Mouse (Mus musculus) brain, adult 10 weeks (tissue): ENCODE results near the gene Olfr1306. TPM values are rescaled to one million over a fixed set of nuclear protein-coding genes. Genes with fewer than 3 reads are reported as not detected.

Source experiments
- polyA plus RNA-seq: library from polyadenylated mRNA; stranded (reverse); fragments of 350-450 nt; fragmentation: Illumina TruSeq; extraction: RNeasy Lipid Tissue Mini Kit (QIAGEN cat#74804); gene quantifications from one replicate; pipeline ENCODE4 v1.2.3, GENCODE M21; 2015; ENCODE audit warnings: low read depth, low replicate concordance

Gene Olfr1306
- not detected for polyA plus RNA-seq

DNA sequence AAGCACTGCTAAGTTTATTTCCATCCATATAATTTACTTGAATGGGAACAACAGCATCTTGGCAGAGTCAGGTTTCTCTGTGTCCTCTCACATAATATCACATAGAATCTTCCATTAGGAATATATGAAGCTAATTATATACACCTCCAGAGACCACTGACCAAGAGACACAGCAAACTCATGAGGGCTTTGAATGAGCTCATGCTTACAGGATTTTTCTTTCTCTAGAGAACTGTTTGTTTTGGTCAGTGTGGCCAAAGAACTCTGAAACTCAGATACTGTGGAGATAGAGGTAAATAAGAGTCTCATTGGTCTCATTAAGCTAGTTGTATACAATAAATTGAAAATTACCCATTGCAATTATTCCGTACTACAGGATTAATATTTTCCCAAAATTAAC lies at the start of gene Olfr1306:
Gene Olfr1306 (minus strand): TSS at position 101 of the 400 bp plus-strand sequence.

DNA sequence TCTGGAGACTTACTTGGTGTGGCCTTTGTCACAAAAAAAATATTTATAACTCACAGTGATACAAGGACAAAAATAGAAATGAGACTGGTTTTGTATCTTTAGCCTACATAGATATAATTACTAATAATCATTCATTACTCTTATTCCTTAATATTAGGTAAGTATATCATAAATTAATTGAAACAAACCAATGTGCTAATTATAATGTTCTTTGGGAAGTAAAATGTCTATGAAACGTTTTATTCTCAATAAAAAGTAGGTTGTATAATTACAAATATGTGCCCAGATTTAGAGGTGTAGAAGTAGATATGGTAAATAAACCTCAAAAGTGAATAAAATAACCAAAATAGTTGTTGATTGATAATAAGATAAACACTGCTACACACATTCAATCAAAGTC lies 48.8 kb upstream of the Olfr1306 start, which contains the start of gene Olfr1308:
Gene Olfr1308 (minus strand): TSS at position 101 of the 400 bp plus-strand sequence.

DNA sequence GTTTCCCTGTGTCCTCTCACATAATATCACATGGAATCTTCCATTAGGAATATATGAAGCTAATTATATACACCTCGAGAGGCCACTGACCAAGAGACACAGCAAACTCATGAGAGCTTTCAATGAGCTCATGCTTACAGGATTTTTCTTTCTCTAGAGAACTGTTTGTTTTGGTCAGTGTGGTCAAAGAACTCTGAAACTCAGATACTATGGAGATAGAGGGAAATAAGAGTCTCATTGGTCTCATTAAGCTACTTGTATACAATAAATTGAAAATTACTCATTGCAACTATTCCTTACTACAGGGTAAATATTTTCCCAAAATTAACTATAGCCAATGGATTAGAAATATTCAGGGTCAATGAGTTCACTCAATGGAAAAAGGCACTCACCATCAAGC lies 33.3 kb upstream of the Olfr1306 start, which contains the start of gene Olfr1307:
Gene Olfr1307 (minus strand): TSS at position 101 of the 400 bp plus-strand sequence.

DNA sequence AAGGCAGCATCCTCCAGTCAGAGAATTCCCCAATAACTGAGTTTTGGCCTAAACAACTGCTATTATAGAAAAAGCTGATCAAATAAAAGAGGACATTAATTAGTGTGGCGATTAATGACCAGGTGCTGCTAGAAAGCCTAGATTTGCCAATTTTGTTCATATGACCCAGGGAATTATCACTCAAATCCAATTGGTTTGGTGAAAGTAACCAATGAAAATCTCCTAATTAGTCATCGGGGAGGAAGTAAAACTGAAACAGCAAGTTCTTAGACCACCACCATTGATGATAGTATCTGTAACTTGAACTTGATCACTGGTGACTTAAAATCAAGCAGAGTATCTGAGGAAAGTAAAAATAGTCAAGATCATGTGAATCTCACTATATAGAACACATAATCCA lies 39.0 kb downstream of the Olfr1306 start, which contains the start of gene Olfr1305:
Gene Olfr1305 (minus strand): TSS at position 101 of the 400 bp plus-strand sequence.

Other genes starting within 250 kb of the Olfr1306 start
- not detected for gene Olfr1301, start 165.3 kb downstream of the Olfr1306 start, polyA plus RNA-seq
- not detected for gene Olfr1302, start 138.8 kb downstream of the Olfr1306 start, polyA plus RNA-seq
- gene Olfr1303, start 95.9 kb downstream of the Olfr1306 start, polyA plus RNA-seq, result not detected
- not detected for gene Olfr1305, start 39.1 kb downstream of the Olfr1306 start, polyA plus RNA-seq
- not detected for gene Olfr1307, start 33.2 kb upstream of the Olfr1306 start, polyA plus RNA-seq
- not detected for gene Olfr1308, start 48.7 kb upstream of the Olfr1306 start, polyA plus RNA-seq
- not detected for gene Olfr1309, start 74.0 kb upstream of the Olfr1306 start, polyA plus RNA-seq
- gene Olfr1310, start 96.4 kb upstream of the Olfr1306 start, polyA plus RNA-seq, result not detected
- gene Olfr1311, start 108.1 kb upstream of the Olfr1306 start, polyA plus RNA-seq, result not detected
- not detected for gene Olfr1312, start 134.0 kb upstream of the Olfr1306 start, polyA plus RNA-seq
- not detected for gene Olfr1313, start 161.6 kb upstream of the Olfr1306 start, polyA plus RNA-seq
- gene Olfr1314, start 180.5 kb upstream of the Olfr1306 start, polyA plus RNA-seq, result not detected
- gene Olfr1315-ps1, start 199.2 kb upstream of the Olfr1306 start, polyA plus RNA-seq, result not detected
- gene Olfr1316, start 218.7 kb upstream of the Olfr1306 start, polyA plus RNA-seq, result not detected
- not detected for gene Olfr1317, start 224.1 kb upstream of the Olfr1306 start, polyA plus RNA-seq
- not detected for gene Olfr1318, start 237.9 kb upstream of the Olfr1306 start, polyA plus RNA-seq